Mouse (Mus musculus): ENCODE data around the gene Fbxo17.
"Not testable (repeated sequence)": the region's sequence is repeated elsewhere in the genome, so short reads cannot be mapped to it uniquely, and the experiment has no call there.

Fbxo17 gene

DNA sequence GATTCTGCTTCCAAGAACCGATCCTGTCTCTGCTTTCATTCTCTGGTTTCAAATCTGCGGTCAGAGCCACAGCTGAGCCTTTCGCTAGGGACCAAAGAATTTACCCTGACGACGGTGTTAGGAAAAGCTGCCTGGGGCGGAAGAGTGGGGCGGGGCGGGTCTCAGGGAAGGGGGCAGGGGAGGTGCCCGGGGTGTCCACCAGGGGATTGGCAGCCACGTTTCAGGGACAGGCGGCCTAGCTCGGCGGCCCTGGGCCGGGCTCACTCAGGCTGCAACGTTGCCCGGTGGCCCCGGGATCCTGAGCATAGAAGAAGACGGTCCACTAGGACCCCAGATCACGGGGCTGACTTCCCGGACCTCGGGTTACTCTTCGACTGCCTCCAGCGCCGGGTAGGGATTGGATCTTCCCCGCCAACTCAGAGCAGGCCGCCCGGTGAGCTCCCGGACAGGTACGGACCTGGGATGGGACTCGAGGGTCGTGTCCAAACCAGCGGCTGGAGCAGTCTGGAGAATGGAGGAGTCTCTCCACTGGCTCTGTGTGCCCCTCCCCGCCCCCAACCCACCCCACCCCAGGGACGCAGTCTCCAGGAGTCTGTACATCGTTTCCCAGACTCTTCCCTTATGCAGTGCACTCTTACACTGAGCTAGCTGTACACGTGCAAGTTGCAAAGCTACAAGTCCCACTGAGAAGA, at the start of gene Fbxo17:
TSS of gene Fbxo17 (plus strand) at position 215 of the 692 bp plus-strand sequence.
- no peak for DNase-seq (ENCODE audit: low read depth, low spot score)

DNA sequence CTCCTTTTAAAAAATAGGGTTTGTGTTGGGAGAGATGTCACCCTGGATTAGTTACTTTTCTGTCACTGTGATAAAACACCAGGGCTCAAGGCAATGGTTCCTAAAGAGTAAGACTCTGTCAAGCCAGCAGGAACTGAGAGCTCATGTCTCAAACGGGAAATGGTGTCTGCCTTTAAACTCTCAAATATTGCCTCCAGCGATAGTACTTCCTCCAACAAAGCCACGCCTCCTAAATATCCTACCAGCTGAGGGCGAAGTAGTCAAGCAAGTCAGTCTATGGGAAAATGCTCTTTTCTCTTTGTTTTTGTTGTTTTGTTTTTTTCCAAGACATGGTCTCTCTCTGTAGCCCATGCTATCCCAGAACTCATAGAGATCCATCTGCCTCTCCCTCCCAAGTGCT, 45.4 kb upstream of the Fbxo17 start:
- DNase-seq (ENCODE audit: low read depth, low spot score) = no peak

DNA sequence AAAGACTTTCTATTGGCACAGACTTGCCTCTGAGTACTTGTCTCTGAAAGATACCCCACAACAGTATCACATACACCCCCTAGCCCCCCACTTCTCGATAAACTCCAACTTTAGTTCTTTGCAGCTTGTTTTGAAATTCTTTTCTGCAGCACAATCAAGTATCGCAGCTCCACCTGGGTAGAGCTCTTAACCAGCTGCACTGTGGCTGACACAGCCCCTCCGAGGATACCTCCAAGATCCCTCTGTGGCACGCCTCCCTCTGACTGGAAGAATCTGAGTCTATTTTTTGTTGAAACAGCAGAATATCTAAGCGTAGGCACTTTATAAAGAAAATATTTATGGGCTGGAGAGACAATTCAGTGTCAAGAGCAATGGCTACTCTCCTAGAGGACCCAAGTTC, 44.3 kb upstream of the Fbxo17 start:
- no peak for DNase-seq (ENCODE audit: low read depth, low spot score)

DNA sequence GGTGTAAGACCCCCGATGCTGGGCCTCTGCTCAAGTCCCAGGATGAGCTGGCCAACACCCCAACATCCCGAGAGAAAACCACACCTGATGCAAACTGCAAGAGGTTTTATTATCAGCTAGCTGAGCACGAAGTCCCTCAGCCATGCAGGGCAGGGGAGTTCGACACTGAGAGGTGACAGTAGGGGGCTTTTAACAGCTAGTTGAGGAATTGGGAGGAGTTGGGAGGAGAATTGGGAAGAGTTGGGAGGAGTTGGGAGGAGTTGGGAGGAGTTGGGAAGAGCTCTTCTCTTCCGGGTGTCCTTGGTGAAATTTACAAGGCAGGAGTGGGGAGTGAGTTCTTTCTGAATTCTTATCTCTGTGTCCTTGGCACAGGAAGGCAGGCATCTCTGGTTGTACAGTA, 43.8 kb upstream of the Fbxo17 start:
- DNase-seq (ENCODE audit: low read depth, low spot score) = not testable (repeated sequence)

DNA sequence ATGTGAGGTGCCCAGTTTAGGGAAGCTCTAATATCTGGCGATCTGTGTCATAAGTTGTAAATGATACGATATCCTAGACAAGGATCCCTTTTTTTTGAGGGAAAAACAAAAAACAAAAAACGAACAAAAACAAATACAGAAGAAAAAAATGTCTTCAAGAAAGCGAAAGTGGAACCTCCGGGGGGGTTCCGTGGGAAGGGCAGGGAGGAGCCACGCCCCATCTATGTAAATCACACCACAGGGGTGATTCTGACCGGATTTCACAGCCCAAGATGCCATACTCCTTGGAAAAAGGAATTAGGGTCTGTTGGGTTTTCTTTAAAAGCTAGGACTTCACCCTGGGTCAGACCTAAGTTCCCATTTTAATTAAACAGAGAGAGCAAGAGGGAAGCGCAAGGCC, 41.6 kb upstream of the Fbxo17 start:
- no peak for DNase-seq (ENCODE audit: low read depth, low spot score)

DNA sequence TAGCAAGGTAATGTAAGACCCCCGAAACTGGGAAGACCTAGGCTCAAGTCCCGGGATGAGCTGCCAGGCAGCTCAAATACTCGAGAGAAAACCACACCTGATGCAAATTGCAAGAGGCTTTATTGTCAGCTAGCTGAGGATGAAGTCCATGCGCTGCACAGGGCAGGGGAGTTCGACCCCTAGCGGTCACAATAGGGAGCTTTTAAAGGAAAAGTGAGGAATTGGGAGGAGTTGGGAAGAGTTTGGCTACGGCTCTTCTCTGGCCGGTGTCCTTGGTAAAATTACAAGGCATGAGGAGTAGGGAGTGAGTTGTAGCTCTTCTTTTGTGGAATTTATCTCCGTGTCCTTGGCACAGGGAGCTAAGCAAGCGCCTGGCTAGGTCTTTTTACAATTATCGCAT, 40.9 kb upstream of the Fbxo17 start:
- peak; percentile 70 for DNase-seq (ENCODE audit: low read depth, low spot score)

DNA sequence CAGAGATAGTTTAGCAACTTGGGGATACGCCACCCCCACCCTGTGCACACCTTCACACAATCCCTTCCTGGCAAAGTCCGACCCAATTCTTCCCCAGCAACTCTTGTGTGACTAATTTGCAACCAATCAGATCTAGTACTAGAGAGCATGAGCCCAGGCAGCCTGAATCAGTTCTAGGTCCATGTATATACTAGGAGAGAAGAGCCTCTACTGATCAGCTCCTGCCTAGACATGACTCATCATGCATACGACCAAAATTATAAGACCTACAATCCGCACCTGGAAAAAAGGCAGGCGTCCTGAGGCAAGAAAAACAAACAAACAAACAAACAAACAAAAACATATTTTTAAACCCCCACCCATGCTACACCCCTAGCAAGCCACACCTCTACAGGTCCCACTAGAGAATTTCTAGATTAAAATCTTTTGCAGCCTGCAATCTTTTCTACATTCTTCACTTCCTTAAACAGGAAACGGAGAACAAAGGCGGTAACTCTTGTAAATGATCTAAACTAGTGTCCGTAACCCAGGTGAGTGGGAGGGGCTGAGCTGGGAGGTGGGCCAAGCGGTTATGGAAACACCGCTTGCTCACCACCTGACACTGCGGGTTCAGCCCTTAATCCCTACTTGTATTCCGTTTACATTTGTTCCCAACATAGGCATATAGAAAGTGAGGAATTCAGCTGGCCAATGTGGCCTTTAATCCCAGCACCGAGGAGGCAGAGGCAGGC, 39.6 kb upstream of the Fbxo17 start:
- DNase-seq (ENCODE audit: low read depth, low spot score) = no peak

DNA sequence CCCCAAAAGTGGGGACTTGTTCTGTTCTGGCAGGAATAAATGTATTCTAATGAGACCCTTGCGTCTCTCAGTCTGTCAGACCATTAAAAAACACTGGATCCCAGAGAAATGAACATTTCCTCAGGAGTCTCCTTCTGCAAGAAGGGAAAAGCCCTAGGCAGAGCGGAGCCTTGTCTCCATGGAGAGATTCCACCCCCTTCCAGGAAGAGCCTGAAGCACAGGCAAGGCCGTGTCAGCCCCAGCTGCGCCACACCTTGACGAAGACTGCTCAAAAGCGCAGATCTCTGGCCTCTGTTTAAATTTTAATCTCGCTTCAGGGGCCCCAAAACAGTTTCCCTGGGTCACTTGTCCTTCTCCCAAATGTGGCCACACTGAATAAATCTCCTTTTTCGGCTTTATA, 39.0 kb upstream of the Fbxo17 start:
- DNase-seq (ENCODE audit: low read depth, low spot score) = no peak

- DNase-seq (ENCODE audit: low read depth, low spot score) = no peak
Measured at GRCm38 (mm10) chr7:28691075-28691474, 25.5 kb upstream of the Fbxo17 start.

- DNase-seq (ENCODE audit: low read depth, low spot score) = no peak
Measured at GRCm38 (mm10) chr7:28692545-28693320, 23.9 kb upstream of the Fbxo17 start, which contains the start of gene Fbxo27. Fbxo27 (plus strand) TSS chr7:28692849.

- peak; percentile 99 for DNase-seq (ENCODE audit: low read depth, low spot score)
Measured at GRCm38 (mm10) chr7:28693321-28693966, 23.2 kb upstream of the Fbxo17 start.

- no peak for DNase-seq (ENCODE audit: low read depth, low spot score)
Measured at GRCm38 (mm10) chr7:28694423-28694822, 22.2 kb upstream of the Fbxo17 start.

DNA sequence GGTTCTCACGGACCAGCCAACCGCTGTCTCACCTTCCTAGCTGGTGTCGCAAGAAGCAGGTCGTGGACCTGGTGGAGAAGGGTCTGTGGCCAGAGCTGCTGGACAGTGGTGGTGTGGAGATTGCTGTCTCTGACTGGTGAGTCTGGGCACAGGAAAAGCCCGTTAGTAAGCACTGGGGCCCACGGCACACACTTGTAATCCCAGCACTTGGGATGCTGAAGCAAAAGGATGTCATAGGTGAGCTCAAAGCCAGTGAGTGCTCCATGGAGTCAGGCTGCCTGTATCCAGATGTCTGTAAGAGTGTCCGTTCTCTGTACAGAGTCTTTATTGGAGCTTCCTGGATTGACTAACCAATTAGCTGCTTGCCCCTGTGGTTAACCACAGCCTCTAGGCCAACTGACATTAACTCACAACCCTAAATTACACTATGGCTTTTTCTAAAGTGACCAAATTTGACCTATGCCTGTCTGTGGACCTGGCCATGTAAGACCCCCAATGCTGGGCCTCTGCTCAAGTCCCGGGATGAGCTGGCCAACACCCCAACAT, 21.6 kb upstream of the Fbxo17 start:
- DNase-seq (ENCODE audit: low read depth, low spot score) = no peak

GRCm38 (mm10) chr7:28697277-28697676, 19.3 kb upstream of the Fbxo17 start:
- DNase-seq (ENCODE audit: low read depth, low spot score) = no peak

DNA sequence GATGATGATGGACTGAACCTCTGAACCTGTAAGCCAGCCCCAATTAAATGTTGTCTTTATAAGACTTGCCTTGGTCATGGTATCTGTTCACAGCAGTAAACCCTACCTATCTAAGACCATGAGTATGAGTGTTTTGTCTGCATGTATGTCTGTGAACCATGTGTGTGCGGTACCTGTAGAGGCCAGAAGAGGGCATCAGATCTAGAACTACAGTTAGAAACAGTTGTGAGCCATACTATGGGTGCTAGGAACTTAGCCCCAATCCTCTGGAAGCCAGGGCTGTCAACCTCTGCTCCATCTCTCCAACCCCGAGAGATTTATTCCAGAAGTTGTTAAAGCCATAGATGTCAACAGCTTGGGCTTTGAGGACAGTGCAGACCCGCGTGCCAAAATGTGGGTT, 16.3 kb upstream of the Fbxo17 start:
- DNase-seq (ENCODE audit: low read depth, low spot score) = no peak

GRCm38 (mm10) chr7:28701306-28701705, 15.3 kb upstream of the Fbxo17 start:
- not testable (repeated sequence) for DNase-seq (ENCODE audit: low read depth, low spot score)

DNA sequence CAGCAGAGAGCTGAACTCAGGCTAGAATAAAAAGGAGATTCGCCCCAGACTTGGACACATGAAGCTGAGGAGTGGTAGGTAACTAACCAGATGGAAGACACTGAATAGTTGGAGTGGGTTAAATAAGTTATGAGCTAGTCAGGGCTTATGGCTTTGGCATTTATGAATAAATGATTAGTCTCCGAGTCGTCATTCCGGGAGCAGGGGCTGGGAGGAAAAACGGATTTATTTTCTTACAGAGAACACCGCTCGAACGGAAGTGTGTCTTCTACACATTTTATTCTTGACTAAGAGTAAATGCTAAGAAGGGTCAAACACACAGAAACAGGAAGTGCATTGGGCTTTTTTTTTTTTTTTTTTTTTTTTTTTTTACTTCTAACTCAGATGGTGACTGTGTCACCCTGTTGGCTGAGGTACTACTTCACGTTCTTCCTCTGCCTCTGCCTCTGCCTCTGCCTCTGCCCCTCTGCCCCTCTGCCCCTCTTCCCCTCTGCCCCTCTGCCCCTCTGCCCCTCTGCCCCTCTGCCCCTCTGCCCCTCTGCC, 13.9 kb upstream of the Fbxo17 start:
- DNase-seq (ENCODE audit: low read depth, low spot score) = no peak

DNA sequence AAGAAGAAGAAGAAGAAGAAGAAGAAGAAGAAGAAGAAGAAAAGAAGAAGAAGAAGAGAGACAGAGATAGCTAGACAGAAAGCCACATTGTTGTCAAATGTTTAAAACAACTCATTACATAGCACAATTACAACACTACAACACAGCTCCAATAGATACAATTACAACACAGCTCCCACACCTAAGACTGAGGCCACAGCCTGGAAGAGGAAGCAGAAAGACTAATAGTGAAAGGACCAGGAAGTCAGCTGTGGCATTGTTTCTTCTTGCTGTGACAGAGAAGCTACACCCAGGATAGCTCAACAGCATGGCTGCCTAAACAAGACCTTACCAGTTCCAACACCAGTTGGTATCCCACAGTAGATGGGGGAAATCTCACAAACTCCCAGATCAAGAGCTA, 7.2 kb upstream of the Fbxo17 start:
- DNase-seq (ENCODE audit: low read depth, low spot score) = no peak

GRCm38 (mm10) chr7:28710962-28711361, 5.6 kb upstream of the Fbxo17 start:
- DNase-seq (ENCODE audit: low read depth, low spot score) = no peak

DNA sequence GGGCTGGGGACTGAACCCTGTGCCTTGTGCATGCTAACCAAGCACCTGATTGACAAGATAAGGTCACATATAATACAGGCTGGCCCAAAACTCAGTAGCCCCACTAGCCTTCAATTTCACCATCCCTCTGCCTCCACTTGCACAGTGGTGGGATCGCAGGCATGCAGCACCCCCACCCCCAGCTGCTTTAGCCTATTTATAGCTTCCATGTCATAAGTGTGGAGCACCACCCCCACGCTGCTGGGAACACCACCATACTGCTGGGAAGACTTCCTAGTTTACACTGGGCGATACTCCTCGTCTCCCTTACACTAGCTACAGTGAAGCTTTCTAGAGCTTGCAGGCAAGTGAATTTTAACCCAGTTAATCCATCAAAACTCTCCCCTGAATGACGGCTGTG, 1.9 kb upstream of the Fbxo17 start:
- DNase-seq (ENCODE audit: low read depth, low spot score) = no peak

DNA sequence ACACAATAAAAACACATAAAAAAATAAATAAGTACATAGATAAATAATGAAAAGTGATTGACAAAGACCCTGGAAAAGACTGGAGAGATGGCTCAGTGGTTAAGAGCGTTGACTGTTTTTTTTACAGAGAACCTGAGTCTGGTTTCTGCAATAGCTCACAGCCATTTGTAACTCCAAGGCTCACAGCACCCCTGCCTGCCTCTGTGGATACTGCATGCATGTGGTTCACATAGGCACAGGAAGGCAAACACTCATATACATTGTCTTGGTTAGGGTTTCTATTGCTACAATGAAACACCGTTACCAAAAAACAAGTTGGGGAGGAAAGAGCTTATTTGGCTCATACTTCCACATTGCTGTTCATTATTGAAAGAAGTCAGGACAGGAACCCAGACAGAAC, 1.0 kb upstream of the Fbxo17 start:
- DNase-seq (ENCODE audit: low read depth, low spot score) = no peak
